Mouse (Mus musculus): ENCODE measurements around the gene Tanc2. TPM values are rescaled to one million over a fixed set of nuclear protein-coding genes. Genes with fewer than 3 reads are reported as not detected.

Gene Tanc2
- polyA plus RNA-seq, 1 experiment, result 73.4 TPM

DNA sequence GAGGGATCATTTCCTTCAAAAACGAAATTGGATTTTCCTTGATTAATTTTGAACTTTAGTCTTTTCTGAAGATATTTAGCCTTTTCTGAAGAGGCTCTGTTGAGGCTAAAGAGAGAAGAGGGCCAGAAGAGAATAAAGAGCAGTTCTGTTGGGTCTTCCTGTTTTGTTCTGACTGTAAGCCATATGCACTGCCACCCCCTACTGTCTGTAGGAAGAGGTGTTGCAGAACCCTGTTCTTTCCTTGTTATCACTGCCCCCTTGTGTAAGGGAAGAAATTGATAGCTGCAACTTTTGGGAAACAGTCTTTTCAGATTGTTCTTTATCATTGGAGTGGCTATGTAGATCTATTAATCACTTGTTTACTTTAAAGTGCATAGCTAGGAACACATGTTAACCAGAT, 2.1 kb downstream of the Tanc2 start:
- Histone ChIP-seq H3K27ac (ENCODE audit: insufficient read depth, low read depth, low read length) (no peak overlapping the region), H3K4me3 (ENCODE audit: insufficient read depth, low read depth, low read length) (no peak overlapping the region), H3K4me1 (ENCODE audit: control insufficient read depth, insufficient read depth, low read length) (peaks cover 3% of the 10 kb centered on the region; the same call in 1 of the 2 replicates)
- WGBS, result 17% methylated on average over 1 of the region's 1 CpGs
- TF ChIP-seq CTCF (IDR thresholded peaks at IDR 0.05; ENCODE audit: insufficient read depth, low read depth, low read length), result no peak
- TF ChIP-seq POLR2A (IDR thresholded peaks at IDR 0.05; ENCODE audit: insufficient read depth, low read depth, low read length), result no peak

DNA sequence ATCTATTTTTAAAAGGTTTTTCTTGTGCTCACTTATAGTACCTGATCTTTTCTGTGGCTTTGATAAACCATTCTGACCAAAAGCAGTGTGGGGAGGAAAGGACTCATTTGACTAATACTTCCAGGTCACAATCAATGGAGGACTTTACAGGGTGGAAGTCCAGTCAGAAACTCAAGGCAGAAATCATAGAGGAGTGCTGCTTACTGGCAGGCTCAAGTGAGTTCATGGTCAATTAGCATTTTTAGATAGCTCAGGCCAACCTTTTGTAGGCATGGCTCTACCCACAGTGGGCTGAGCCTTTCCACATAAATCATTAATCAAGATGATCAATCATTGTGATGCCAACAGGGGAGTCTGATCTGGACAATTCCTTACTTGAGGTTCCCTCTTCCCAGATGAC, 12.4 kb downstream of the Tanc2 start:
- no peak overlapping the region for H3K4me3 ChIP-seq (ENCODE audit: insufficient read depth, low read depth, low read length)
- H3K4me1 ChIP-seq (ENCODE audit: control insufficient read depth, insufficient read depth, low read length), result peaks cover 2% of the 10 kb centered on the region; the same call in 1 of the 2 replicates
- TF ChIP-seq CTCF (IDR thresholded peaks at IDR 0.05; ENCODE audit: insufficient read depth, low read depth, low read length) (no peak), POLR2A (IDR thresholded peaks at IDR 0.05; ENCODE audit: insufficient read depth, low read depth, low read length) (no peak)
- no peak overlapping the region for H3K27ac ChIP-seq (ENCODE audit: insufficient read depth, low read depth, low read length)

- TF ChIP-seq CTCF (IDR thresholded peaks at IDR 0.05; ENCODE audit: insufficient read depth, low read depth, low read length), result no peak
- 96% methylated on average over 1 of the region's 1 CpGs for WGBS
- Histone ChIP-seq H3K27ac (ENCODE audit: insufficient read depth, low read depth, low read length) (no peak overlapping the region), H3K4me3 (ENCODE audit: insufficient read depth, low read depth, low read length) (no peak overlapping the region), H3K4me1 (ENCODE audit: control insufficient read depth, insufficient read depth, low read length) (no peaks in the 10 kb centered on the region)
These were observed 36.4 kb downstream of the Tanc2 start for GRCm38 (mm10) chr11:105626201-105626600.

- Histone ChIP-seq H3K27ac (ENCODE audit: insufficient read depth, low read depth, low read length) (no peak overlapping the region), H3K4me1 (ENCODE audit: control insufficient read depth, insufficient read depth, low read length) (no peaks in the 10 kb centered on the region), H3K4me3 (ENCODE audit: insufficient read depth, low read depth, low read length) (no peak overlapping the region)
- TF ChIP-seq POLR2A (IDR thresholded peaks at IDR 0.05; ENCODE audit: insufficient read depth, low read depth, low read length) (no peak), CTCF (IDR thresholded peaks at IDR 0.05; ENCODE audit: insufficient read depth, low read depth, low read length) (no peak)
These were observed 54.2 kb downstream of the Tanc2 start for GRCm38 (mm10) chr11:105643995-105644394.

GRCm38 (mm10) chr11:105648026-105648425, 58.2 kb downstream of the Tanc2 start:
- TF ChIP-seq POLR2A (IDR thresholded peaks at IDR 0.05; ENCODE audit: insufficient read depth, low read depth, low read length) (no peak), CTCF (IDR thresholded peaks at IDR 0.05; ENCODE audit: insufficient read depth, low read depth, low read length) (no peak)
- WGBS, result 91% methylated on average over 2 of the region's 2 CpGs
- H3K4me3 ChIP-seq (ENCODE audit: insufficient read depth, low read depth, low read length), result no peak overlapping the region
- no peak overlapping the region for H3K27ac ChIP-seq (ENCODE audit: insufficient read depth, low read depth, low read length)
- no peaks in the 10 kb centered on the region for H3K4me1 ChIP-seq (ENCODE audit: control insufficient read depth, insufficient read depth, low read length)

- Histone ChIP-seq H3K4me1 (ENCODE audit: control insufficient read depth, insufficient read depth, low read length) (peaks cover 2% of the 10 kb centered on the region; the same call in 1 of the 2 replicates), H3K4me3 (ENCODE audit: insufficient read depth, low read depth, low read length) (no peak overlapping the region), H3K27ac (ENCODE audit: insufficient read depth, low read depth, low read length) (no peak overlapping the region)
- 77% methylated on average over 2 of the region's 2 CpGs for WGBS
- TF ChIP-seq CTCF (IDR thresholded peaks at IDR 0.05; ENCODE audit: insufficient read depth, low read depth, low read length) (no peak), POLR2A (IDR thresholded peaks at IDR 0.05; ENCODE audit: insufficient read depth, low read depth, low read length) (no peak)
These were observed 64.8 kb downstream of the Tanc2 start for GRCm38 (mm10) chr11:105654616-105655015.

GRCm38 (mm10) chr11:105655335-105655734, 65.5 kb downstream of the Tanc2 start:
- H3K4me3 ChIP-seq (ENCODE audit: insufficient read depth, low read depth, low read length), result no peak overlapping the region
- peaks cover 4% of the 10 kb centered on the region for H3K4me1 ChIP-seq (ENCODE audit: control insufficient read depth, insufficient read depth, low read length)
- WGBS, result 49% methylated on average over 4 of the region's 4 CpGs
- H3K27ac ChIP-seq (ENCODE audit: insufficient read depth, low read depth, low read length), result no peak overlapping the region
- TF ChIP-seq CTCF (IDR thresholded peaks at IDR 0.05; ENCODE audit: insufficient read depth, low read depth, low read length), result no peak
- TF ChIP-seq POLR2A (IDR thresholded peaks at IDR 0.05; ENCODE audit: insufficient read depth, low read depth, low read length), result no peak

DNA sequence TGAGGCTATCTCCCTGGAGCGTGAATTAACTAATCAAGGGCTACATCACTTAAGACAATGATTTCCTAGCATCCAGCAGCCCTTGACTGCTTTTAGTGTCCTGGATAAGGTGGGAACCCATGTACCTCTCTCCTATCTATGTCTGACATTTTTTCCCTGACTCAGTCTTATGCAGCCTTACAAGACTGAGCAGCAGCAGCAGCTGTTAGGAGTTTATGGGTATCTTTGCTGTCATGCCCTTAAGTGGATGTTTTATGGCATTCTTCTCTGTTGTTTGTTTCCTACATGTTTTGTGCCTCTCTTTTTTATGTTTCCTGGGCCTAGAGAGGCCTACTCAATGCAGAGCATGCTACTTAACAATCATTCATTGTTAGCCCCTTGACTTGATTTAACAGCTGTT, 78.1 kb downstream of the Tanc2 start:
- H3K4me1 ChIP-seq (ENCODE audit: control insufficient read depth, insufficient read depth, low read length), result peaks cover 2% of the 10 kb centered on the region; the same call in 1 of the 2 replicates
- TF ChIP-seq POLR2A (IDR thresholded peaks at IDR 0.05; ENCODE audit: insufficient read depth, low read depth, low read length) (no peak), CTCF (IDR thresholded peaks at IDR 0.05; ENCODE audit: insufficient read depth, low read depth, low read length) (no peak)
- no peak overlapping the region for H3K27ac ChIP-seq (ENCODE audit: insufficient read depth, low read depth, low read length)
- WGBS, result 92% methylated on average over 1 of the region's 1 CpGs
- H3K4me3 ChIP-seq (ENCODE audit: insufficient read depth, low read depth, low read length), result no peak overlapping the region

GRCm38 (mm10) chr11:105678996-105679395, 89.2 kb downstream of the Tanc2 start:
- TF ChIP-seq POLR2A (IDR thresholded peaks at IDR 0.05; ENCODE audit: insufficient read depth, low read depth, low read length) (no peak), CTCF (IDR thresholded peaks at IDR 0.05; ENCODE audit: insufficient read depth, low read depth, low read length) (no peak)
- Histone ChIP-seq H3K4me1 (ENCODE audit: control insufficient read depth, insufficient read depth, low read length) (no peaks in the 10 kb centered on the region), H3K27ac (ENCODE audit: insufficient read depth, low read depth, low read length) (no peak overlapping the region), H3K4me3 (ENCODE audit: insufficient read depth, low read depth, low read length) (no peak overlapping the region)
- 91% methylated on average over 1 of the region's 1 CpGs for WGBS

- TF ChIP-seq CTCF (IDR thresholded peaks at IDR 0.05; ENCODE audit: insufficient read depth, low read depth, low read length) (no peak), POLR2A (IDR thresholded peaks at IDR 0.05; ENCODE audit: insufficient read depth, low read depth, low read length) (no peak)
- no peaks in the 10 kb centered on the region for H3K4me1 ChIP-seq (ENCODE audit: control insufficient read depth, insufficient read depth, low read length)
These were observed 95.0 kb downstream of the Tanc2 start for GRCm38 (mm10) chr11:105684747-105685146.

More at GRCm38 (mm10) chr11:105684747-105685146, 95.0 kb downstream of the Tanc2 start:
- no peak overlapping the region for H3K27ac ChIP-seq (ENCODE audit: insufficient read depth, low read depth, low read length)
- no peak overlapping the region for H3K4me3 ChIP-seq (ENCODE audit: insufficient read depth, low read depth, low read length)

Data from olfactory bulb, adult 2 months (tissue).